Mouse (Mus musculus) MN1 (cell line): ENCODE results near the gene Mcpt9.
"Not testable (repeated sequence)": the region's sequence is repeated elsewhere in the genome, so short reads cannot be mapped to it uniquely, and the experiment has no call there.

Source experiments
- DNase-seq: peaks from one replicate; pipeline ENCODE4 v3.0.0-alpha.2; 2016; ENCODE audit warnings: low spot score

The Mcpt9 gene

DNA sequence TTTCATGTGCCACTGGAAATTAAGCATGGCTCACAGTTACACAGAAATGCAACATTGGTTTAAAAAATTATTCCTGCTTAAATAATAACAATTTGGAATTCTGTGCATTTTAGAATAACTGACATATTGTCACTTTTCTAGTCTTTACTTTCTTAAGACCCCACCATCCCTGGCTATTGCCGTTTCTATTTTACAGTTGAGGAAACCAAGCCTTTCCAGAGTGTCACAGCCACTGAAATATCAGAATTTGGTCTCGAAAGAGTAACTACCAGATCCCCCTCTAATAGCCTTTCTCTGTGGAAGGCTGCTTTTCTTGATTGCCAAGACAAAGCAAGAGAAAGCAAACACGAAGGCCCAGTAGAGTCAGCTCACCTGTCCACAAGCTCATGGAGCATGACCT is at the start of gene Mcpt9:
Mcpt9 (minus strand) TSS at position 101 of the 400 bp plus-strand sequence.
- DNase-seq: not testable (repeated sequence)

DNA sequence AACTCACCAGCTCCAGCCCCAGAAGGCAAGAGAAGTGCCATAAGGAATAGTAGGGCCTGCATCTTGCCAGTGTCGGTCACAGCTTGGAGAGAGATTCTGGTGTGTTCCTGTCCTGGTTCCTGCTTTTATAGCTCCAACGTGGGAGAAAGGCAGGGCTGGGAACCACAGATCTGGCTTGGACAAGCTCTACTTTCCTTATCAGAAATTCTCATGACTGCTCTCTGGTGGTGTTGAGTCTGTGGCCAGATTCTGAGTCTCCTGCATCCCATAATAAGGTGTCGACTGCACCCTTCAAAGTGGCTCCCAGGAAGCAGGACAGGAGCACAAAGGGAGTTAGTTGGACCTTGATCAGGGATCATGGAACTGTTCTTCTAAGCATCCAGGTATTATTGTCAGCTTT is 31.9 kb upstream of the Mcpt9 start, which contains the start of gene Mcpt4:
Mcpt4 (minus strand) TSS at position 101 of the 400 bp plus-strand sequence.
- not testable (repeated sequence) for DNase-seq

DNA sequence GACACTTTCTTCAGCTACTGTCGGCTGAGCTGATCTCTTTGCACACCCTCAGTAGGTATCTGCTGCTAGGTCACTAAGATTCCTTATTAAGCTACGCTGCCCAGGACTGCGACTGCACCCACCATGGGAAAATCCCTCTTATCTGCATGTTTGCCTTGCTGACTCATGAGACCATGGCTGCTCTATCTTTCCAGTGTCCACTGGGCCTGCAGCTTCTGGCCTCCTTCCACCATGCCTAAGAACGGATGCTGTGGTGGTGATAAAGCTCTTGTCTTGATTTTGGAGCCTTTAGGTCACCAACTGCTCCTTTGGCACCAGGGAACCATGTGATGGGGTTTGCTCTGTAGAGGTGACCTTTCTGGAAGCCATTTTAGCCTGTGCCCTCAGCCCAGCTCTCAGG is 27.4 kb upstream of the Mcpt9 start:
- DNase-seq: no peak

- no peak for DNase-seq
These were observed 25.1 kb upstream of the Mcpt9 start for GRCm38 (mm10) chr14:56055408-56055807.

DNA sequence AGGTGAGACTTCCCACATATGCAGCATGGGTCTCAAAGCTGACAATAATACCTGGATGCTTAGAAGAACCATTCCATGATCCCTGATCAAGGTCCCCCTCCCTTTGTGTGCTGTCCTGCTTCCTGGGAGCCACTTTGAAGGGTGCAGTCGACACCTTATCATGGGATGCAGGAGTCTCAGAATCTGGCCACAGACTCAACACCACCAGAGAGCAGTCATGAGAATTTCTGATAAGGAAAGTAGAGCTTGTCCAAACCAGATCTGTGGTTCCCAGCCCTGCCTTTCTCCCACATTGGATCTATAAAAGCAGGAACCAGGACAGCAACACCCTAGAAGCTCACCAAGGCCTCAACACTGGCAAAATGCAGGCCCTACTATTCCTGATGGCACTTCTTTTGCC is 11.5 kb upstream of the Mcpt9 start, which contains the start of gene Mcpt2:
Mcpt2 (plus strand) TSS at position 250 of the 400 bp plus-strand sequence.
- DNase-seq: not testable (repeated sequence)

DNA sequence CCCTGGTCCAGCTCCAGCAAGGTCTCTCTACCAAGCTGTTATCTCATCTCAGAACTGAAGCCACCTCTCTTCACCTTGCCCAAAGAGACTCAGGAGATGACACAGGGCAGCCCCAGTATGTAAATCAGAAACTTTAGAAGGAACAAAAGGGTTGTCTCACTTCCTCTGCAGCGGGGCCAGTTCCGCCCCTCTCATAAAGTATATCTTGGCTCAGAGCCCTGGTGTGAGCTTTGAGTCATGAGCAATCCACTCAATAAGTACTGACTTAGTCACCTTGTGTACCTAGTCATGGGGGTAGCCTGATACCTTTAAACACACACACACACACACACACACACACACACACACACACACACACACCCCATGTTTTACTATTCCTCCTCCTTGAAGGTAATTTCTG is 4.1 kb upstream of the Mcpt9 start:
- DNase-seq: no peak

- not testable (repeated sequence) for DNase-seq
These were observed 9.0 kb downstream of the Mcpt9 start for GRCm38 (mm10) chr14:56021305-56021704.

- no peak for DNase-seq
These were observed 10.8 kb downstream of the Mcpt9 start for GRCm38 (mm10) chr14:56019446-56019845.

- not testable (repeated sequence) for DNase-seq
These were observed 12.6 kb downstream of the Mcpt9 start, which contains the start of gene Mcpt1 for GRCm38 (mm10) chr14:56017671-56018070. Mcpt1 (plus strand) TSS chr14:56017971.

DNA sequence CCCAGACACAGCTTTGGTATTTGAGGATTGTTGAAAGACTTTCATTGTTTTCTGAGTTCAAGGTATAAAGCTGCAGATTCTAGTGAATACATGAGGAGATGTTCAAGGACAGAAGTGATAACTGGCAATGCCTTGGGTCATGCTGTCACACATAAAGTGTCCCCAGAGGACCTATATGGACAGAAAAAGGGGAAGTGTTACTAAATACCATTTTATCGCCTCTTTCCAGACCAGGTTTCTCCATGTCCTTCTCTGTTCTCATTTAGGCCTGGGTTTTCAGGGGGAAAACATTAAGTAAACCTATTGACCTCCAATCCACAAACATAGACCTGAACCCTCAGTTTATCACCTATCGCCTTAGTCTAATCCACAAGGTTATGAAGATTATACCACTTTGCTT is 16.4 kb downstream of the Mcpt9 start:
- DNase-seq: no peak

GRCm38 (mm10) chr14:56013147-56013546 is 17.1 kb downstream of the Mcpt9 start:
- no peak for DNase-seq

GRCm38 (mm10) chr14:55987464-55987863 is 42.8 kb downstream of the Mcpt9 start:
- not testable (repeated sequence) for DNase-seq
